Mouse (Mus musculus) G1E (cell line): ENCODE data around the gene Srms.
"Not testable (repeated sequence)": the region's sequence is repeated elsewhere in the genome, so short reads cannot be mapped to it uniquely, and the experiment has no call there.

Source experiments
- CTCF ChIP-seq: IDR thresholded peaks from 2 replicates; pipeline ENCODE4 v1.5.1; 2012; ENCODE audit warnings: low read depth, low read length, inconsistent platforms, mixed read lengths
- GATA1 ChIP-seq: IDR thresholded peaks from 2 replicates; pipeline ENCODE4 v1.6.1; 2012; ENCODE audit warnings: borderline replicate concordance, low read length, inconsistent platforms, mixed read lengths
- GATA2 ChIP-seq: IDR thresholded peaks from 2 replicates; pipeline ENCODE4 v1.6.1; 2012; ENCODE audit warnings: low read depth, low read length, inconsistent platforms, borderline replicate concordance
- POLR2AphosphoS5 ChIP-seq: IDR thresholded peaks from 2 replicates; pipeline ENCODE4 v1.6.1; 2012; ENCODE audit warnings: low read depth, low read length, inconsistent platforms; ENCODE audit not compliant: insufficient replicate concordance
- TAL1 ChIP-seq: conservative IDR thresholded peaks from 2 replicates; pipeline ENCODE4 v1.6.1; 2012; ENCODE audit warnings: low read depth, low read length, inconsistent platforms, mixed read lengths

DNA sequence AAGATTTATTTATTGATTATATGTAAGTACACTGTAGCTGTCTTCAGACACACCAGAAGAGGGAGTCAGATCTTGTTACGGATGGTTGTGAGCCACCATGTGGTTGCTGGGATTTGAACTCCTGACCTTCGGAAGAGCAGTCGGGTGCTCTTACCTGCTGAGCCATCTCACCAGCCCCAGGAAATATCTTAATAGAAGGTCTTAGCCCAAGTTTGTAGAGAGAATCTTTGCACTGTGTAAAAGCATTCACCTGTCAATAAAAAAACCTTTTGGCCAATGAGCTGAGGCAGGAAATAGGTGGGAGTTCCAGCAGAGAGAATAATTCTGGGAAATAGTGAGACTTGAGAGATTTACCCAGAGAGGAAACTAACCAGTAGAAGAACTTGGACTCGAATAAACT lies 21.6 kb downstream of the Srms start:
- TF ChIP-seq GATA1, CTCF, POLR2AphosphoS5, TAL1, GATA2: not testable (repeated sequence)
